Mouse (Mus musculus) cortical plate, adult 2 months (tissue): ENCODE measurements at regions not wholly inside any gene's neighbourhood (a gene's known extent, or its start where the extent isn't known, plus 50 kb on each side); places are given as distances from the start of the nearest gene placed in this dataset.

ENCODE experiments used
- CTCF ChIP-seq: fragments of 200-500 bp; IDR thresholded peaks from 2 replicates; pipeline ENCODE4 v1.5.1; 2011; ENCODE audit warnings: mild to moderate bottlenecking, control low read depth, low read length; ENCODE audit not compliant: insufficient read depth; ENCODE audit errors: extremely low read depth
- POLR2A ChIP-seq: fragments of 200-500 bp; IDR thresholded peaks from 2 replicates; pipeline ENCODE4 v1.6.1; 2011; ENCODE audit warnings: mild to moderate bottlenecking, low read length, control low read depth; ENCODE audit not compliant: insufficient read depth; ENCODE audit errors: extremely low read depth

DNA sequence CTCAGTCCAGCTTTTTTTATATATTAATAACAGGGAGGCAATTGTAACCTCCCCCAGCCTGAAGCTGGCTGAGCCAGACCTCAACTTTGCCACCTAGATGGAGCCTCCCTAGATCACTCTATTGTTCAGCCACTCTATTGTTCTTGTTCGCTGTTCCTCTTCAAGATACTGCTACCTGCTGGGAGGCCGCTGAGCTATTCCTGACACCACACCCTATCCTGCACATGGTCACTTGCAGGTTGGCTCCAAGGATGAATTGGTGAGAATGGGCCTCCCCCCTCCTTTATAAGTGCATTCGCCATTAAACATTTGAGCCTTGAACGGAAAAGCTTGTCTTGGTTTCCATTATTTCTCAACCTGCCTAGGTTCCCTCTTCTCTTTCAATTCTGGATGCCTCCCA is 102.3 kb upstream of the Ngly1 start:
- no peak for TF ChIP-seq CTCF
- TF ChIP-seq POLR2A: no peak
